In genomic region chr17:47921136-47921665, GRCm38 (mm10) we compare ENCODE assay signal across 9 mouse cellular contexts. TPM values are rescaled to one million over a fixed set of nuclear protein-coding genes. Genes with fewer than 3 reads are reported as not detected.
DNase-seq lines count a peak whose midpoint lies in the region; ATAC-seq and TF ChIP-seq lines count a peak whose summit lies in the region.
"Had no signal": no experiment of that assay in that cellular context is flagged by ENCODE, and none has a peak within 500 bp of the region (broad histone marks: within the 10 kb centered on the region; RNA-seq: fewer than 3 reads in every experiment).

No protein-coding gene starts in this region.

- no peak for DNase-seq in ES-E14 (ENCODE audit: low read depth, low spot score)
- no peak for DNase-seq in embryonic facial prominence, embryonic 10.5 days (ENCODE audit: low spot score)
- DNase-seq in hindbrain, postnatal 0 days (ENCODE audit: low spot score): no peak
- no peak for DNase-seq in midbrain, embryonic 14.5 days
- DNase-seq in layer of hippocampus, postnatal 14 days (ENCODE audit: low spot score in 2 of 2): no peak
- no peak for DNase-seq in thymus, adult 18-20 months
- DNase-seq: kidney, adult 18-20 months had no signal

- H3K27me3 ChIP-seq in embryonic facial prominence, embryonic 10.5 days (replicated peaks; ENCODE audit: low read depth, poor library complexity, severe bottlenecking): peaks cover 12% of the 10 kb centered on the region
- H3K27me3 ChIP-seq in hindbrain, postnatal 0 days (ENCODE audit: insufficient read depth, low read length): 0 out of 2 replicates have a peak, but pooled peaks cover 16% of the 10 kb centered on the region
- H3K27me3 ChIP-seq in midbrain, embryonic 14.5 days (ENCODE audit: control insufficient read depth, insufficient read depth, low read length): no peaks in the 10 kb centered on the region; the same call in 1 of the 2 replicates

- H3K9me3 ChIP-seq in ES-E14 (ENCODE audit: control insufficient read depth, insufficient read depth, low read depth, low read length): no peaks in the 10 kb centered on the region
- no peaks in the 10 kb centered on the region for H3K9me3 ChIP-seq in embryonic facial prominence, embryonic 10.5 days
- H3K9me3 ChIP-seq in hindbrain, postnatal 0 days (ENCODE audit: low read length): no peaks in the 10 kb centered on the region
- no peaks in the 10 kb centered on the region for H3K9me3 ChIP-seq in midbrain, embryonic 14.5 days (ENCODE audit: control insufficient read depth, low read length)
- H3K9me3 ChIP-seq: megakaryocyte, embryonic 14.5 days had no signal

- H3K4me3 ChIP-seq in ES-E14 (ENCODE audit: insufficient read depth in 1 of 2, low read depth in 1 of 2, low read length in 2 of 2, poor library complexity in 1 of 2, severe bottlenecking in 1 of 2): peak overlapping the region in 1 of 2 experiments; percentile 98; a peak in 2 of 4 replicates
- H3K4me3 ChIP-seq in embryonic facial prominence, embryonic 10.5 days: peak overlapping the region; percentile 89
- H3K4me3 ChIP-seq in hindbrain, postnatal 0 days (ENCODE audit: low read length): peak overlapping the region; percentile 82; the same call in 1 of the 2 replicates
- peak overlapping the region; percentile 81 for H3K4me3 ChIP-seq in midbrain, embryonic 14.5 days (replicated peaks; ENCODE audit: low read depth, low read length)

- WGBS in embryonic facial prominence, embryonic 10.5 days: 27% methylated on average over 4 of the region's 4 CpGs
- 62% methylated on average over 4 of the region's 4 CpGs for WGBS in hindbrain, postnatal 0 days
- WGBS in midbrain, embryonic 14.5 days: 28% methylated on average over 4 of the region's 4 CpGs

- peak overlapping the region; percentile 29; the same call in 1 of the 2 replicates for H3K27ac ChIP-seq in ES-E14 (ENCODE audit: insufficient read depth, low read depth, low read length, poor library complexity, severe bottlenecking)
- peak overlapping the region; percentile 99 for H3K27ac ChIP-seq in embryonic facial prominence, embryonic 10.5 days (replicated peaks)
- no peak overlapping the region for H3K27ac ChIP-seq in hindbrain, postnatal 0 days
- H3K27ac ChIP-seq in midbrain, embryonic 14.5 days (replicated peaks; ENCODE audit: low read depth, low read length): no peak overlapping the region

- H3K4me1 ChIP-seq in ES-E14 (ENCODE audit: control insufficient read depth in 2 of 2, insufficient read depth in 2 of 2, low read length in 2 of 2, poor library complexity in 1 of 2): peaks cover 14 to 38% of the 10 kb centered on the region in 2 experiments; a peak in 3 of 4 replicates
- H3K4me1 ChIP-seq in embryonic facial prominence, embryonic 10.5 days: peaks cover 91% of the 10 kb centered on the region
- no peaks in the 10 kb centered on the region for H3K4me1 ChIP-seq in hindbrain, postnatal 0 days (ENCODE audit: insufficient read depth, low read length)
- peaks cover 42% of the 10 kb centered on the region for H3K4me1 ChIP-seq in midbrain, embryonic 14.5 days (ENCODE audit: control insufficient read depth, insufficient read depth, low read length)

- H3K4me2 ChIP-seq in hindbrain, postnatal 0 days (ENCODE audit: low read depth, low read length): peak overlapping the region; percentile 94; the same call in 1 of the 2 replicates
- H3K4me2 ChIP-seq in midbrain, embryonic 14.5 days (ENCODE audit: low read length): peak overlapping the region; percentile 95

- no peak for ATAC-seq in hindbrain, postnatal 0 days
- no peak for ATAC-seq in midbrain, embryonic 14.5 days (ENCODE audit: low FRiP score, low TSS enrichment)
- no peak for ATAC-seq in granulocyte monocyte progenitor cell, adult 5-6 weeks (replicated peaks; ENCODE audit: poor library complexity, severe bottlenecking)

- in situ Hi-C loops in ES-E14 (cut with MboI; ENCODE audit: low sequenced_read_pairs in 2 of 2, unreplicated experiment in 2 of 2): no loop called here

- no peak for TF ChIP-seq CTCF in hindbrain, postnatal 0 days (IDR thresholded peaks at IDR 0.05; ENCODE audit: low read depth)

- H3K36me3 ChIP-seq in ES-E14 (ENCODE audit: control insufficient read depth, insufficient read depth, low read length, poor library complexity, severe bottlenecking): peaks cover 10% of the 10 kb centered on the region
- H3K36me3 ChIP-seq in embryonic facial prominence, embryonic 10.5 days (replicated peaks): peaks cover 56% of the 10 kb centered on the region
- no peaks in the 10 kb centered on the region for H3K36me3 ChIP-seq in hindbrain, postnatal 0 days (ENCODE audit: insufficient read depth, low read length)
- no peaks in the 10 kb centered on the region for H3K36me3 ChIP-seq in midbrain, embryonic 14.5 days (ENCODE audit: control insufficient read depth, insufficient read depth, low read length)

- H3K9ac ChIP-seq in ES-E14 (ENCODE audit: insufficient read depth, low read depth, low read length, poor library complexity, severe bottlenecking): 0 out of 2 replicates have a peak overlapping the region, but pooled peaks have one; percentile 2
- no peak overlapping the region for H3K9ac ChIP-seq in hindbrain, postnatal 0 days (replicated peaks; ENCODE audit: low read length)
- peak overlapping the region; percentile 43; the same call in 1 of the 2 replicates for H3K9ac ChIP-seq in midbrain, embryonic 14.5 days (replicated peaks; ENCODE audit: low read length)

TF ChIP-seq in ES-E14, 5 proteins besides CTCF, POLR2A, EP300 and RAD21:
- TF ChIP-seq HCFC1 (IDR thresholded peaks at IDR 0.05; ENCODE audit: borderline replicate concordance, insufficient read depth, low read length) (no peak), ZNF384 (IDR thresholded peaks at IDR 0.05; ENCODE audit: low read depth, low read length) (no peak), MAFK (IDR thresholded peaks at IDR 0.05; ENCODE audit: insufficient read depth, low read depth, low read length) (no peak), ZC3H11A (IDR thresholded peaks at IDR 0.05; ENCODE audit: borderline replicate concordance, low read depth, low read length) (no peak), CHD2 (IDR thresholded peaks at IDR 0.05; ENCODE audit: low read depth, low read length) (no peak)

RNA-seq across cellular contexts. Expression of gene Foxp4, which starts 3.2 kb away (rescaled TPM):
- total RNA-seq in ES-E14 (2012; rRNA removed): 25.2 and 42.4 TPM in 2 replicates
- 26.9 and 28.1 TPM in 2 replicates for polyA plus RNA-seq in embryonic facial prominence, embryonic 10.5 days (2016; fragmentation: Nextera tagmentation; extraction: Ambion mirVana)
- 109 and 128 TPM in 2 replicates for total RNA-seq in hindbrain, postnatal 0 days (2014; rRNA removed)
- polyA plus RNA-seq in hindbrain, postnatal 0 days (2015; fragmentation: Nextera tagmentation; extraction: Ambion mirVana): 29.3 and 31.3 TPM in 2 replicates
- 40.6 and 40.9 TPM in 2 replicates for polyA plus RNA-seq in midbrain, embryonic 14.5 days (2014; fragmentation: Nextera tagmentation; extraction: Ambion mirVana)
- total RNA-seq in granulocyte monocyte progenitor cell, adult 5-6 weeks (2014; fragmentation: Nextera tagmentation): 16.9 and 29.3 TPM in 2 replicates
- total RNA-seq in granulocyte monocyte progenitor cell, adult 5-6 weeks (2017): 3.4 and 4.0 TPM in 2 replicates
- 10 to 100 TPM; 43.4 to 49.1 TPM for total RNA-seq in layer of hippocampus, postnatal 14 days (2021)

Comparison
In these comparisons a context has a peak if more than half of its experiments do, and no peak if none do; other contexts are left out.
1. H3K27ac ChIP-seq: peak in ES-E14 (single experiment) and embryonic facial prominence, embryonic 10.5 days (single experiment); none in hindbrain, postnatal 0 days (single experiment) and midbrain, embryonic 14.5 days (single experiment).